Comparison of ENCODE assay signal across 11 mouse cellular contexts in genomic region chr4:107819990-107820719, GRCm38 (mm10). TPM values are rescaled to one million over a fixed set of nuclear protein-coding genes. Genes with fewer than 3 reads are reported as not detected.
DNase-seq lines count a peak whose midpoint lies in the region; ATAC-seq lines count a peak whose summit lies in the region.
"Had no signal": no experiment of that assay in that cellular context is flagged by ENCODE, and none has a peak within 500 bp of the region (broad histone marks: within the 10 kb centered on the region; RNA-seq: fewer than 3 reads in every experiment).

No protein-coding gene starts in this region.

- H3K4me3 ChIP-seq in kidney, embryonic 15.5 days (replicated peaks): no peak overlapping the region
- H3K4me3 ChIP-seq in forebrain, embryonic 14.5 days (ENCODE audit: low read depth, low read length): no peak overlapping the region
- H3K4me3 ChIP-seq in midbrain, embryonic 14.5 days (replicated peaks; ENCODE audit: low read depth, low read length): no peak overlapping the region
- H3K4me3 ChIP-seq: heart, embryonic 13.5 days had no signal

- no peak overlapping the region for H3K4me2 ChIP-seq in kidney, embryonic 15.5 days
- H3K4me2 ChIP-seq in forebrain, embryonic 14.5 days (ENCODE audit: low read length): peak overlapping the region; percentile 10; the same call in 1 of the 2 replicates
- no peak overlapping the region for H3K4me2 ChIP-seq in midbrain, embryonic 14.5 days (ENCODE audit: low read length)
- H3K4me2 ChIP-seq: heart, embryonic 13.5 days had no signal

- 48% methylated on average over 16 of the region's 16 CpGs for WGBS in kidney, embryonic 15.5 days
- WGBS in forebrain, embryonic 14.5 days: 25% methylated on average over 16 of the region's 16 CpGs
- WGBS in midbrain, embryonic 14.5 days: 57% methylated on average over 16 of the region's 16 CpGs

- peaks cover 29% of the 10 kb centered on the region for H3K4me1 ChIP-seq in kidney, embryonic 15.5 days
- H3K4me1 ChIP-seq in forebrain, embryonic 14.5 days (ENCODE audit: control insufficient read depth, insufficient read depth, low read length): peaks cover 86% of the 10 kb centered on the region
- peaks cover 62% of the 10 kb centered on the region for H3K4me1 ChIP-seq in midbrain, embryonic 14.5 days (ENCODE audit: control insufficient read depth, insufficient read depth, low read length)

- no peaks in the 10 kb centered on the region for H3K27me3 ChIP-seq in kidney, embryonic 15.5 days
- no peaks in the 10 kb centered on the region for H3K27me3 ChIP-seq in forebrain, embryonic 14.5 days (replicated peaks; ENCODE audit: control insufficient read depth, insufficient read depth, low read length)
- no peaks in the 10 kb centered on the region for H3K27me3 ChIP-seq in midbrain, embryonic 14.5 days (ENCODE audit: control insufficient read depth, insufficient read depth, low read length)

- no peaks in the 10 kb centered on the region for H3K36me3 ChIP-seq in kidney, embryonic 15.5 days
- peaks cover 10% of the 10 kb centered on the region; the same call in 1 of the 2 replicates for H3K36me3 ChIP-seq in forebrain, embryonic 14.5 days (ENCODE audit: control insufficient read depth, insufficient read depth, low read length)
- H3K36me3 ChIP-seq in midbrain, embryonic 14.5 days (ENCODE audit: control insufficient read depth, insufficient read depth, low read length): peaks cover 10% of the 10 kb centered on the region; the same call in 1 of the 2 replicates
- H3K36me3 ChIP-seq: heart, embryonic 13.5 days had no signal

- no peaks in the 10 kb centered on the region for H3K9me3 ChIP-seq in kidney, embryonic 15.5 days (replicated peaks)
- no peaks in the 10 kb centered on the region for H3K9me3 ChIP-seq in forebrain, embryonic 14.5 days (replicated peaks; ENCODE audit: control insufficient read depth, low read length)
- no peaks in the 10 kb centered on the region for H3K9me3 ChIP-seq in midbrain, embryonic 14.5 days (ENCODE audit: control insufficient read depth, low read length)
- H3K9me3 ChIP-seq: heart, embryonic 13.5 days had no signal

- DNase-seq in kidney, adult 8-10 months: no peak
- peak; percentile 64 for DNase-seq in Muller cell, postnatal 12 days (ENCODE audit: inconsistent ontology term)
- DNase-seq in forebrain, embryonic 14.5 days (ENCODE audit: low spot score): no peak
- no peak for DNase-seq in midbrain, embryonic 14.5 days
- DNase-seq in adrenal gland, postnatal 14 days: no peak
- no peak for DNase-seq in layer of hippocampus, postnatal 14 days (ENCODE audit: low spot score in 2 of 2)
- DNase-seq in natural killer cell, adult 2 months (ENCODE audit: low spot score in 2 of 2): no peak
- DNase-seq: lung, postnatal 14 days; thymus, postnatal 25 days had no signal

- ATAC-seq in kidney, embryonic 15.5 days (replicated peaks; ENCODE audit: low FRiP score): 0 out of 2 replicates have a peak, but pooled peaks have one; percentile 54
- peak; percentile 11; the same call in 1 of the 2 replicates for ATAC-seq in forebrain, embryonic 14.5 days
- no peak for ATAC-seq in midbrain, embryonic 14.5 days (ENCODE audit: low FRiP score, low TSS enrichment)

- H3K27ac ChIP-seq in kidney, embryonic 15.5 days: no peak overlapping the region
- H3K27ac ChIP-seq in forebrain, embryonic 14.5 days (ENCODE audit: low read depth, low read length): peak overlapping the region; percentile 83
- H3K27ac ChIP-seq in midbrain, embryonic 14.5 days (replicated peaks; ENCODE audit: low read depth, low read length): peak overlapping the region; percentile 64
- H3K27ac ChIP-seq: heart, embryonic 13.5 days had no signal

- H3K9ac ChIP-seq in kidney, embryonic 15.5 days: no peak overlapping the region
- peak overlapping the region; percentile 33; the same call in 1 of the 2 replicates for H3K9ac ChIP-seq in forebrain, embryonic 14.5 days (ENCODE audit: low read length)
- H3K9ac ChIP-seq in midbrain, embryonic 14.5 days (replicated peaks; ENCODE audit: low read length): no peak overlapping the region; the same call in 1 of the 2 replicates
- H3K9ac ChIP-seq: heart, embryonic 13.5 days had no signal

RNA-seq across cellular contexts. Expression of gene Lrp8, which starts 18.1 kb away (rescaled TPM):
- polyA plus RNA-seq in kidney, embryonic 15.5 days (2015; fragmentation: Nextera tagmentation; extraction: Ambion mirVana): 2.2 and 2.6 TPM in 2 replicates
- polyA plus RNA-seq in forebrain, embryonic 14.5 days (2014; fragmentation: Nextera tagmentation; extraction: Ambion mirVana): 33.5 and 48.5 TPM in 2 replicates
- 54.3 and 58.1 TPM in 2 replicates for polyA plus RNA-seq in midbrain, embryonic 14.5 days (2014; fragmentation: Nextera tagmentation; extraction: Ambion mirVana)
- total RNA-seq in adrenal gland, postnatal 14 days (2021): 5.0 and 5.2 TPM in 2 replicates
- total RNA-seq in layer of hippocampus, postnatal 14 days (2021): 100 to 1,000 TPM; 116 to 132 TPM

RNA-seq across cellular contexts. Expression of gene Magoh, which starts 59.4 kb away (rescaled TPM):
- 199 and 241 TPM in 2 replicates for polyA plus RNA-seq in kidney, embryonic 15.5 days (2015; fragmentation: Nextera tagmentation; extraction: Ambion mirVana)
- polyA plus RNA-seq in forebrain, embryonic 14.5 days (2014; fragmentation: Nextera tagmentation; extraction: Ambion mirVana): 151 and 175 TPM in 2 replicates
- 130 and 136 TPM in 2 replicates for polyA plus RNA-seq in midbrain, embryonic 14.5 days (2014; fragmentation: Nextera tagmentation; extraction: Ambion mirVana)
- total RNA-seq in adrenal gland, postnatal 14 days (2021): 91.3 and 98.1 TPM in 2 replicates
- total RNA-seq in layer of hippocampus, postnatal 14 days (2021): 10 to 100 TPM; 37.4 to 40.5 TPM
